Mouse (Mus musculus): Measurements from ENCODE around the gene 4931417E11Rik.

GRCm38 (mm10) chr6:73433912-73434311 is 35.6 kb downstream of the 4931417E11Rik start:
- TF ChIP-seq GATA1 (IDR thresholded peaks at IDR 0.05; ENCODE audit: borderline replicate concordance, low read length) (no peak), FLI1 (IDR thresholded peaks at IDR 0.05; ENCODE audit: low read length) (no peak)

All from megakaryocyte, embryonic 14.5 days (primary cell).